Mouse (Mus musculus) testis, adult 2 months (tissue): ENCODE measurements around the gene Hadhb. TPM values are rescaled to one million over a fixed set of nuclear protein-coding genes. Genes with fewer than 3 reads are reported as not detected.

ENCODE experiments used
- H3K27ac ChIP-seq: fragments of 200-500 bp; 2 replicates; pipeline ENCODE4 v1.5.1; 2012; ENCODE audit warnings: low read depth, low read length; ENCODE audit not compliant: control insufficient read depth, insufficient read depth
- H3K27me3 ChIP-seq: fragments of 200-500 bp; 2 replicates; pipeline ENCODE4 v1.6.1; 2012; ENCODE audit warnings: mild to moderate bottlenecking, low read length, moderate library complexity; ENCODE audit not compliant: control insufficient read depth, insufficient read depth
- H3K36me3 ChIP-seq: fragments of 200-500 bp; 2 replicates; pipeline ENCODE4 v1.6.1; 2012; ENCODE audit warnings: mild to moderate bottlenecking, low read length; ENCODE audit not compliant: control insufficient read depth, insufficient read depth
- H3K4me1 ChIP-seq: fragments of 200-500 bp; 2 replicates; pipeline ENCODE4 v1.6.1; 2012; ENCODE audit warnings: low read length; ENCODE audit not compliant: control insufficient read depth, insufficient read depth
- H3K4me3 ChIP-seq: fragments of 200-500 bp; 2 replicates; pipeline ENCODE4 v1.5.1; 2012; ENCODE audit warnings: low read depth, mild to moderate bottlenecking, low read length, moderate library complexity, mixed read lengths; ENCODE audit not compliant: control insufficient read depth
- CTCF ChIP-seq: fragments of 200-500 bp; IDR thresholded peaks from 2 replicates; pipeline ENCODE4 v1.5.1; 2012; ENCODE audit warnings: low read depth, mild to moderate bottlenecking, inconsistent platforms, low read length, moderate library complexity; ENCODE audit not compliant: control insufficient read depth, insufficient read depth, insufficient replicate concordance
- POLR2A ChIP-seq: fragments of 200-500 bp; IDR thresholded peaks from 2 replicates; pipeline ENCODE4 v1.6.1; 2012; ENCODE audit warnings: low read depth, mild to moderate bottlenecking, inconsistent platforms, low read length, moderate library complexity; ENCODE audit not compliant: control insufficient read depth
- polyA plus RNA-seq: library from polyadenylated mRNA; depleted of rRNA; stranded (reverse); fragments of >200 nt; gene quantifications from 2 replicates; pipeline ENCODE4 v1.2.3, GENCODE M21; 2012

Hadhb gene
- polyA plus RNA-seq, 1 experiment = 60.1 TPM

DNA sequence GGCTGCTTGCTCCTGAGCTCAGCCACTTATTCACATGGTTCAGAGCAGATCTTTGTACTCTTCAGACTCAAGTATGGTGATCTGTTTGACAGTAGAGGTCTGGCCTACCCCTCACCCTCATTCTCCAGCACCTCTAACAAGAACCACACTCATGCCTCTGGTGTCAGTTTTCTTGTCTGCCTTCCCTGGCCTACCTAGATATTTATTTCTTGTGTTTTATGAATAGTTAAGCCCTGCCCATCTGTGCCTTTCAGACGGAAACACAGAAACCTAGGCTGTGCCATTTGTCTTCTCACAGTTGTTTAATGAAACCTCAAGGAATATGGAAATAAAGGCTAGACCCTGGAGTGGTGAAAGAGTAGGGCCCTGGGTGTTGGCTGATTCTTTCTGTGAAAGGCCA, 37.0 kb upstream of the Hadhb start:
- TF ChIP-seq CTCF (no peak), POLR2A (no peak)
- Histone ChIP-seq H3K4me1 (peaks cover 10% of the 10 kb centered on the region), H3K4me3 (no peak overlapping the region), H3K27me3 (no peaks in the 10 kb centered on the region), H3K27ac (no peak overlapping the region), H3K36me3 (peaks cover 3% of the 10 kb centered on the region)

DNA sequence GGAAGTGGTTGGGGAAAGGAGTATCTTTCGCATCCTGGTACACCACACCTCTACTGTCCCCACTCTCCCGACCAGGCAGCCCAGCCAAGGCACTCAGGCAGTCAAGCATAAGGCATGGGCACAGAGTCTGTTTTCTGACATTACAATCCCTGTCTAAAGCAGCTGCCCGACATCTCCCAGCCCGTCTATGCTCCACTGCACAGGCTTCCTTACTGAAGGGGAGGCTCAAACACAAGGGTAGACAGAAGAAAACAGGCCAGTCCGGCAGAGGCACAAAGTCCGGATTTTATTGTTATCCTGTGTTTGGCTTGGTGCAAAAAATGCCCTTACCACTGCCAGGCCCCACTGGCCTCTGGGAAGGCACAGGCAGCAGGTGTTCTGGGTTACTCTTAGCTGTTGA, 35.9 kb upstream of the Hadhb start:
- Histone ChIP-seq H3K36me3 (peaks cover 3% of the 10 kb centered on the region), H3K27ac (no peak overlapping the region), H3K27me3 (no peaks in the 10 kb centered on the region), H3K4me3 (no peak overlapping the region), H3K4me1 (peaks cover 4% of the 10 kb centered on the region)
- TF ChIP-seq CTCF (no peak), POLR2A (no peak)

DNA sequence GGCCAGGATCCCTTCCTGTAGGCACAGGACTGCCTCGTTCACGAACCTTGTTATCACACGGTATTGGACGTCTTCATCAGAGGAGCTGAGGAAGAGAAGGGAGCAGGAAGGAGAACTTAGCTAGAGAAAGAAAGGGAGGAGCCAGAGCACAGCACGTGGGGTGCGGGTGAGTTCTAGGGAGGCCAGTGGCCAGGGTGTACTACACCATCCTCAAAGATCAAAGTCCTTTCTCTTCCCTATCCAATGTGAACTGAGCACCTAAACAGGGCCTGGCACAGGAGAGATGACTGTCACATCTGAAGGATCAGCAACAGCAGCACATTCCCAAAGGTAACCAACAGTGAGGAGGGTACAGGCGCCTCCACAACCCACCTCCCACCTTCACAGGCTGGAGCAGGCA, 34.9 kb upstream of the Hadhb start:
- Histone ChIP-seq H3K4me3 (no peak overlapping the region), H3K27me3 (no peaks in the 10 kb centered on the region), H3K27ac (no peak overlapping the region), H3K36me3 (peaks cover 3% of the 10 kb centered on the region), H3K4me1 (no peaks in the 10 kb centered on the region)
- no peak for TF ChIP-seq POLR2A
- TF ChIP-seq CTCF = no peak

DNA sequence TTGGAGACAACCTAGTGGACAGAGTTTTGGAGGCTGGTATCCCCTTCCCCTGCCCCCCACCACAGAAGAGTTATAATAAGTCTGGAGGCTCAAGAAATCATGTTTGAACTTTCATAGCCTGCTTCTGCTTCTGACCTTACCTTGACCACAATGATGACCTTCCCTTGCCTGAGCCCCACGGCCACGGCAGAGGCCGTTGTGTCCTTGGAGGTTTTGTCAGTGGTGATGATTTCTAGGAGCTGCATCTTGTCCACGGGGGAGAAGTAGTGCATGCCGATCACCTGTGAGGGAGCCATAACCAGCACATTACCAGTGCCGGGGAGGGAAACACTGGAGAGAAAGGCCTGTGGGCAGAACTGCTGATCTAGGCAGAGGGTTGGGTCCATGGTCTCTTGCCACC, 32.6 kb upstream of the Hadhb start:
- H3K4me3 ChIP-seq = no peak overlapping the region
- no peaks in the 10 kb centered on the region for H3K4me1 ChIP-seq
- H3K36me3 ChIP-seq = peaks cover 5% of the 10 kb centered on the region
- no peaks in the 10 kb centered on the region for H3K27me3 ChIP-seq
- TF ChIP-seq CTCF = no peak
- no peak for TF ChIP-seq POLR2A
- no peak overlapping the region for H3K27ac ChIP-seq

DNA sequence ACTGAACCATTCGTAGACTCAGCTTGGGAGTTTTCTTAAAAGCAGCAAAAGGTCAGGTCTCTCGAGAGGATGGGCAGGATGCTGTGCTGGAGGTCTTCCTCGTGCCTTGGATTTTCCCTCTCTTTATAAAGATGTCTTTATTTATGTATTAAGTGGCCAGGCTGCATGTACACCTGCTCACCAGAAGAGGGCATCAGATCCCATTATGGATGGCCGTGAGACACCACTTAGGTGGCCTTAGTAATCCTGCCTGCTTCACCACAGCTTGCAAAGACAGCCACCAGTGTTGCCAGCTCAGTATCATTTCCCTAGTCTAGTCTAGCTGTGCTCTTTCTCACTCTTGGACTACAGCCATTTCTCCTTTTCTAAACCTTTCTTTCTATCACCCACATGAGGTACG, 29.5 kb upstream of the Hadhb start:
- Histone ChIP-seq H3K27ac (no peak overlapping the region), H3K4me3 (no peak overlapping the region), H3K4me1 (no peaks in the 10 kb centered on the region), H3K27me3 (no peaks in the 10 kb centered on the region), H3K36me3 (peaks cover 9% of the 10 kb centered on the region)
- TF ChIP-seq CTCF = peak; percentile 48; the same call in 1 of the 2 replicates
- TF ChIP-seq POLR2A = no peak

DNA sequence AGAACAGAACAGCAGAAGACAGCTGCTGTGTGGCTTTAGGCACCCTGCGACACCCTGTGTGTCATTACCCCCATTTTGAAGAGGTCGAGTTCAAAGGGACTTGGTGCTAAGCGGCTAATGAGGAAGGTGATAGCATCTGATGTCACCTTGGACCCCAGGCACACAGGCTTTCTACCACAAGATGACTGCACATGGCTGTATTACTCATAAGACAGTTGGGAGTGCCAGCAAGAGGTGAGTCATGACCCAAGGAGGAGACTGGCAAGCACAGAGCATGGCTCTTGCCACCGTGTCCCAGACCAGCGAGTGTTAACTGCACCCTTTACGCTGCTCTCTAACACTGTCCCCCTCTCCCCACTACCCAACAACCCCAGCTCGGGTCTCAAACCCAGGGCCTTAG, 28.3 kb upstream of the Hadhb start:
- no peak for TF ChIP-seq CTCF
- no peak for TF ChIP-seq POLR2A
- no peaks in the 10 kb centered on the region for H3K4me1 ChIP-seq
- no peaks in the 10 kb centered on the region for H3K27me3 ChIP-seq
- no peak overlapping the region for H3K4me3 ChIP-seq
- H3K36me3 ChIP-seq = peaks cover 7% of the 10 kb centered on the region
- no peak overlapping the region for H3K27ac ChIP-seq

DNA sequence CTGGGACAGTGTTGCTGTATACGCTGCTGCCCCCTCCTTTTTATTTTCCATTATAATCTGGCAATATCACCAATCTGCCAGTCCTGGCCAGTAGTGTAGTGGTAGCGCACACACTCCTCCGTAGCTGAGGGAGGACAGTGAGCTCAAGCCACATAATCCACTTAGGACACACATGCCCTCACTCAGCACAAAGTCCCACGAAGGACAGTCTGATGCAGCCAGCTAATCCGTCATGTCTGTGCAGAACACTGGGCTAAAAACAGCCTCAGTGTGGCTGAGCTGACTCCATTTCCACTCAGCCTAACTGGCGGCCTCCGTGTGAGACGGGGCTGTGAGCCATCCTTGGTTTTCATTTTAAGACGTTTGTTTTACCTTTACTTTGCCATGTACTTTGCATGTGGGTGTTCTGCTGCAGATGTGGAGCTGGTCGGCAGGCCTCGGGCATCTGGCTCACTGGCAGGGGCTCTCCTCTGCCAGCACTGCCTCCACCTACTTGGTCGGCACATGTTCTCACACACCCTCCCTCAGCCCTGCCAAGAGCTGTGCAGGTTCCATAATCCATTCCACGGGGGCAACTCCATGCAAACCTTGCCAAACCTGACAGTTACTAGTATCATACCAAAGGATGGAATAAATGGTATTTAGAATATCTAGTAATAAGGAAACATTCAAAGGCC, 27.0 kb upstream of the Hadhb start:
- Histone ChIP-seq H3K4me3 (no peak overlapping the region), H3K27me3 (no peaks in the 10 kb centered on the region), H3K4me1 (no peaks in the 10 kb centered on the region), H3K36me3 (peaks cover 7% of the 10 kb centered on the region), H3K27ac (no peak overlapping the region)
- no peak for TF ChIP-seq POLR2A
- no peak for TF ChIP-seq CTCF
